Mouse (Mus musculus) embryonic facial prominence, embryonic 13.5 days (tissue): ENCODE data around the gene Acp6. TPM values are rescaled to one million over a fixed set of nuclear protein-coding genes. Genes with fewer than 3 reads are reported as not detected.

Experiments used
- polyA plus RNA-seq: library from polyadenylated mRNA; unstranded; fragments of >200 nt; fragmentation: Nextera tagmentation; extraction: Ambion mirVana; gene quantifications from 2 replicates; pipeline ENCODE4 v1.2.1, GENCODE M21; 2015

Acp6 gene
- polyA plus RNA-seq, 1 experiment from 2014 or later: 49.1 TPM

Other genes starting within 250 kb of the Acp6 start
- gene Gja8, start 232.8 kb upstream of the Acp6 start, polyA plus RNA-seq: not detected in 2 replicates
- 89.4 and 93.5 TPM in 2 replicates for gene Bcl9, start 139.1 kb downstream of the Acp6 start, polyA plus RNA-seq